Mouse (Mus musculus) frontal cortex, postnatal 10 days (tissue): Measurements from ENCODE around the gene Bbs9.
A peak's percentile ranks its signal among the peaks of the same experiment; 100 is the strongest.
"Not testable (repeated sequence)": the region's sequence is repeated elsewhere in the genome, so short reads cannot be mapped to it uniquely, and the experiment has no call there.

Source experiments
- DNase-seq, 2 experiments: peaks; one replicate each; pipeline ENCODE4 v3.0.0; 2022; ENCODE audit warnings: low spot score in 2 of 2, mixed read lengths in 1 of 2

Bbs9 gene

DNA sequence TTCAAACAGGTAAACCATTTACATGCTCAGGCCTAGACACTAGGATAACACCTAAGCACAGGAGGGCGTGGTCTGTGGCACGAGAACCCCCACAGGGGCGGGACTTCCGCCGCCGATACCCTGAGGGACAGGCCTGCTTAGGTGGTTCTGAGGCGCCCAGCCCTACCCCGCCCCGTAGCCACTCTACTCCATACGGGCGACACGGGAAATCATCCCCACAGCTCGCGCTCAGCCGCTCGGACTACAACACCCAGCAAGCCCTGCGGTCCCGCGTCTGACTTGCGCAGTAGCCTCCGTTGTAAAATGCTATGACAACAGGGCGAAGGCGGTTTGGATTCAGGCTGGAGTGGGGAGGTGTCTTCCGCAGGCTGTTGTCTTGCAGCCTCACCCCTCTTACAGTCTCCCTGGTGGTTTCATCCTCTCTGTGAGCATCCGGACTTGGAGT lies at the start of gene Bbs9:
TSS of gene Bbs9 (plus strand) at position 292 of the 445 bp plus-strand sequence.
- DNase-seq: peak; percentile 92 to 94

DNA sequence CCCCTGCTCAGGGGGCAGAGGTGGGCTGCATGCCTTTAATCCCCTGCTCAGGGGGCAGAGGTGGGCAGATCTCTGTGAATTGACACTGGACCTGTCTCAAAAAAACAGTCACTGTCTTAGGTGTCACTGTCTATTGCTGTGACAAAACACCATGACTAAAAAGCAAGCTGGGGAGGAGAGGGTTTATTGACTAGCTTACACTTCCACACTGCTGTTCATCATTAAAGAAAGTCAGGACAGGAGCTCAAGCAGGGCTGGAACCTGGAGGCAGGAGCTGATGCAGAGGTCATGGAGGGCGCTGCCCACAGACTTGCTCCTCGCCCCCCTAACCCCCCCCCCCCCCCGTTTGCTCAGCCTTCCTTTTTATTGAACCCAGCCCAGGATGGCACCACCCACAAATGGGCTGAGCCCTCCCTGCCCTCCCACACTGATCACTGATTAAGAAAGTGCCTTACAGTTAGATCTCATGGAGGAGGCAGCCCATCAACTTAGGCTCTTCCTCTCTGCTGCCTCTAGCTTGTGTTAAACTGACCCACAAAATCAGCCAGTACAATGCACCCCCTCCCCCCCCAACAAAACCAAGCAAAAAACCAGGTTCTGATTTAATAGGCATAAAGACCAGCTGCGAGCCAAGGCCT lies 47.4 kb upstream of the Bbs9 start:
- no peak for DNase-seq

DNA sequence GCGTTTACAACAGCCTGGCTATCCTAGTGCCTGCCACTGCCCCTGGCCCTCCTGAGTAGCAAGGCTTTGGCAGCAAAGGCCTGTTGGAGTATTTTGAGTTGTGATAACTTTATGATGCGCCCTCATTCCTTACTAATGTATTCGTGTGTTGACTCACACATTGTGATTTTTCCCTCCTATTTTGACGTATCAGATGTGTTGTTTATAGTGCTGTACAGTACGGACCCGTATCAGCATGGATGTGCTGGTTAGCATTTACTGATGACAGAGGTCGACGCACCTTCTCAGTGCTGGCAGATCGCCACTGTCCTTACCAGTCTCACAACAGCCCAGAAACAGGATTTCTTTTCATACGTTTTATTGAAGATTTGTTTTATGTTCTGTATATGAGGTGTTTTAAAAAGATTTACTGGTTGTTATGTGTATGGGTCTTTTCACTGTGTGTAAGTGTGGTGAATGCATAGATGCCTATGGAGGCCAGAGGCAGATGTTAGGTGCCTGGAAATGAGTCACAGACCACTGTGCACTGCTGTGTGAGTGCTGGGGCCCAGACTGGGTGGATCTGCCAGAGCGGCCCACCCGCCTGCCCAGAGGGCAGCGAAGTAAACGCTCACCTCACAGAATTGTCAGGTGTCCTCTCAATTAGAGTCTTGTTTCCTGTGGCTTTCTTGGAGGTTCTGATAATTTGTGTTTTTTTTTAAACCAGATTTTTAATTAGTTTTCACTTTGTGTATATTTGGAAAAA lies 46.7 kb upstream of the Bbs9 start:
- DNase-seq: no peak

DNA sequence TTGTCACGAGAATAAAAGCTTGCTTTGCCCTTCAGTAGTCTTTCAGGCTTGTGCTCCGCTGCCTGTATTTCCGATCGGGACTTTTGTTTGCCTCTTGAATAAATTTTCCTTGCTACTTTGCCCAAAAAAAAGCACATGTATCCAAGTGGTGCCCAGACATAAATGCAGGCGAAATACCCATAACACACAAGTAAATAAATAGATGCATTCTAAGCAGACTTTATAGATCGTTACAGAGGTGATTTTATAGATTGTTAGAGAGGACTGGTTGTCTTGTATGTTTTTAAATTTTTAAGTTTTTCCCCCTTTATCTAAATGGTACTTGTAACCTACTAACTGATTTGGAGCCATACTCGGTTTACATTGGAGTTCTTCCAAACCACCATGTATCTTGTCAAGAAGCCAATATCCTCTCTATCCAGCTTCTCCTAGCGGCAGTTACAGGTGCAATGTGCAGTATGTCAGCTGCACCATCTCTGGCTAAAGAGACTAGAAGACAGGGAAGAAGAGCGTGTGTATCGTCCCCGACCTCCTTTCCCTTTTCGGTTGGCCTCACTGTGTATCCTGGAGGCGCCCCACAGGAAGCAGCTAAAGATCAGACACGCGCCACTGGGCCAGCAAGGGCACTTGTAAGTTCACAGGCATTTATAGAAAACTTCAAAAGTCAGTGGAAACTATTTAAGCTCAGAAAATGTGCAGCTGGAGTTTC lies 45.8 kb upstream of the Bbs9 start:
- DNase-seq: no peak

DNA sequence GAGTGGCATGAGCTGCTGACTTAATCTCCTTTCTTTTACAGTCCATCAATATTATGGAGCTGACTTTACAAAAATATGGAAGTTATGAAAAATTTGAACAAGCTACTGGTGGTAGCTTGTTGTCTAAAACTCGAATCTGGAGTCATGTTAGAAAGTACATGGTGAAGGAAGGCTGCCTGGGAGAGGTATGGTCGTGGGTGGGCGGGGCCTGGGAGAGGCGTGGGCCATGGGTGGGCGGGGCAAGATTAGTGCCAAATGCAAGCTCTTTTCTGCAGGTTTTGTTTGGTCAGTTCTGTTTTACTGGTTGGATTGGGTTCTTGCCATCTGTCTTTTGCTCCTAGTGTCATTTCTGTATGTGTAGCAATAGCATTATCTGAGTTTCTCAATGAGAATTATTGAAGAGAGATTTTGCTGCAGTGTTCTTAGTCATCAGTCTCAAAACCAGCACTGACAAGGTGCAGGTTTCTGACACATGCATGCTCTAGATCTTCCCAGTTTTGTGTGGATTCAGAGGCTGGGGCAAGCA lies 45.1 kb upstream of the Bbs9 start:
- no peak for DNase-seq

DNA sequence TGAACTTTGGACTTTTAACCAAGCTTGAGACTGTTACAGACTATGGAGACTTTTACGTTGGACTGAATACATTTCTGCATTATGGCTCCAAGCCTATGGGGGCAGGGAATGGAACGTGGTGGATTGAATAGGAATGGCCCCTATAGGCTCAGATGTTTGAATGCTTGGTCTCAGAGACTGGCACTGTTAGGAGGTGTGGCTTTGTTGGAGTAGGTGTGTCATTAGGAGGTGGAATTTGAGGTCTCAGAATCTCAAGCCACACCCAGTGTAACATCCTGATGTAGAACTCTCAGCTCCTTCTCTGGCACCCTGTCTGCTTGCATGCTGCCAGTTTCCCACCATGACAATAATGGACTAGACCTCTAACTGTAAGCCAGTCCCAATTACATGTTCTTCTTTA lies 42.3 kb upstream of the Bbs9 start:
- DNase-seq: no peak

DNA sequence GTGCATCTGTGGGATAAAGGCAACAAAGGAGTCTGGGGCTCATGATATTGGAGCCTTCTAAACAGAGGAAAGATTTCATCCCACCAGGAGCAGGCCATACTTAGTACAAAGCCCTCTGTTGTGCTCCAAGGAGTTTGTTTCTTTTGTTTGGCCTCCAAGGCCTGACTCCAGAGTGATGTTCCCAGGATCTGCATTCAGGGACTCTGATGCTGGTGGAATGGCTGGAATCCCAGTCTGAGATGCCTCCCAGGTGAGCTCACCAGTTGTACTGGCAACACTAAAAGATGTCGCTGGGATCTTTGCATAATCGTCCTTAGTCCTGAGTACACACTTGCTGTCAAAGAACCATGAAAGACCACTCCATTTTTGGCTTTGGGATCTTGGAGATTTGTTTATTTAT lies 41.4 kb upstream of the Bbs9 start:
- DNase-seq: no peak

DNA sequence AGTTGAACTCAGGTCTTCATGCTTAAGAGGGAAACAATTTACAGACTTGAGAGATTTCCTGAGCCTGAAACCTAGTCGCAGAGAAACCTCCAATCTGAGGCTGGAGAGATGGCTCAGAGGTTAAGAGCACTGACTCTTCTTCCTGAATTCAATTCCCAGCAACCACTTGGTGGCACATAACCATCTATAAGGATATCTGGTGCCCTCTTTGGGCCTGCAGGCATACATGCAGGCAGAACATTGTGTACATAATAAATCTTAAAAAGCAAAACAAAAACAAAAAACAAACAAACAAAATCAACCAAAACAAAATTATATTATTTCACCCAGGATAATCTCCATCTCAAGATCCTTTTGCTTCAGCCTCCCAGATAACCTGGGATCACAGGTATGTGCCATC lies 36.7 kb upstream of the Bbs9 start:
- no peak for DNase-seq

DNA sequence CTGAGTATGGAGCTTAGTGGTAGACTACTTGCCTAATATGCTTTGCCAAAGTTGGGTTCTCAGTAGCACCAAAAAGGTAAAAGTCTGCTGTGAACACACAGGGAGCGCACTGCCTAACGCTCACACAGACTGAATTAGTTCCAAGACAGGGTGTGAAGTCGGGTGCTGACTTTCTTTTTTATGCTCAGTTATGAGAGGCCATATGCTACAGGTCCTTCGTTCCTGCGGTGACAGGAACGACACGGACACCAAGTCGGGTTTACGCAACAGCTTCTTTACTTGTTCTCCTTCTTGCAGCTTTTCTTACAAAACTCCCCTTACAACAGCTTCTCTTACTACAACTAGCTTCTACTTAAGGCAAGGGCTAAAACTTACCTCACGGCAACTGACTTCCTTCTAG lies 32.4 kb upstream of the Bbs9 start:
- DNase-seq: no peak

DNA sequence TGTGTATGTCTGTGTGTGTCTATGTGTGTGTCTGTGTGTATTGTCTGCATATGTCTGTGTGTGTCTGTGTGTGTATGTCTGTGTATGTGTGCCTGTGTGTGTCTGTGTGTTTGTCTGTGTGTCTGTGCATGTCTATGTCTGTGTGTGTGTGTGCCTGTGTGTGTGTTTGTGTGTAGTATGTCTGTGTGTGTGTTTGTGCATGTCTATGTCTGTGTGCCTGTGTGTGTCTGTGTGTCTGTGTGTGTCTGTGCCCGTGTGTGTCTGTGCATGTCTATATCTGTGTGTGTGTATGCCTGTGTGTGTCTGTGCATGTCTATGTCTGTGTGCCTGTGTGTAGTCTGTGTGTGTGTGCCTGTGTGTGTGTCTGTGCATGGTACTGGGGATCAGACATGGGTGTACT lies 30.4 kb upstream of the Bbs9 start:
- no peak for DNase-seq

DNA sequence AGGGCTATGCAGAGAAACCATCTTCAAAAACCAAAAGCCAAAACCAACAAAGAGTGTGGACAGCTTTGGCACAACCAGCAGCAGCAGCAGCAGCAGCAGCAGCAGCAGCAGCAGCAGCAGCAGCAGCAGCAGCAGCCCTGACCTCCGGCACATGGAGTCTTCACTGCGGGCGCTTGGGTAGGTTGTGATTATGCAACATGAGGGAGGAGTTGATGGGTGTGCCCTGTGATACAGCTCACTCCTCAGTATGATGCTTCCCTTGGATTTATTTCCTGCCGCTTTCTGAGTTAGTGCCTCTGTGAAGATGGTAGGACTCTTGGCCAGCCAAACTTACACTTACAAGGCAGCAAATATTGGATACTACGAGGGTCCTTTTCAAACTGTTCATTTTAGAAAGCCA lies 28.3 kb upstream of the Bbs9 start:
- no peak for DNase-seq

DNA sequence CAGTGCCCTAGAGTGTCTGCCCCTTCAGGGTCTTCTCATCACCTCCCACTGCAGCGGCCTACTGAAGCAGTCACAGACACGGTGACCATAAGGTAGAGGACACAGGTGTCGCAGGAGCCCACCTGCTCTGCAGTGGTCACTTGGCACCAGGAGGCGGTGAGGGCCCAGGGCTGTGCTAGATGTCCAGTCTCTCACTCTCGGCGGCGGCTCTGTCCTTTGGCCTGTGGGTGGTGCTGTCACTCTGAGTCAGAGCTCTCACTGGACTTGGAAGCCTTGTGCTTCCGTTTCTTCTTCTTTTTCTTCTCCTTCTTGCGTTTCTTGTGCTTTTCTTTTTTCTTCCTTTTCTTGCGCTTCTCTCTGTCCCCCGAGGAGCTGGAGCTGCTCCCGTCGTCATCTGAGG lies 27.1 kb upstream of the Bbs9 start:
- no peak for DNase-seq

DNA sequence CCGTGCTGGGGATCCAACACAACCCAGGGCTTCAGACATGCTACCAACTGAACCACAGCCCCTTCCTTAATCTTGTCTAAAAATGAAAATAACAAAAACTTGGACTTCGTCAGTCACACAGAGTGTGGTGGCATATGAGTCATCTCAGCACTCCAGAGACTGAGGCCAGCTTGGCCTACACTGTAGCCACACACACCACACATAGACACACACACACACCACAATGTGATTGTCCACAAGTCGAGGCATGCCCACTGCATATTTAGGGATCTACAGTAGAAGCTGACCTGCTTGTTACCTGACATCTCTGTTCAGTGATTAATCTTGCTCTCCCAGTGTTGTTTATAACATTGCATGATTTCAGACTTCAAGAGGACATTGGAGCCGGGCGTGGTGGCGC lies 26.3 kb upstream of the Bbs9 start:
- DNase-seq: no peak

DNA sequence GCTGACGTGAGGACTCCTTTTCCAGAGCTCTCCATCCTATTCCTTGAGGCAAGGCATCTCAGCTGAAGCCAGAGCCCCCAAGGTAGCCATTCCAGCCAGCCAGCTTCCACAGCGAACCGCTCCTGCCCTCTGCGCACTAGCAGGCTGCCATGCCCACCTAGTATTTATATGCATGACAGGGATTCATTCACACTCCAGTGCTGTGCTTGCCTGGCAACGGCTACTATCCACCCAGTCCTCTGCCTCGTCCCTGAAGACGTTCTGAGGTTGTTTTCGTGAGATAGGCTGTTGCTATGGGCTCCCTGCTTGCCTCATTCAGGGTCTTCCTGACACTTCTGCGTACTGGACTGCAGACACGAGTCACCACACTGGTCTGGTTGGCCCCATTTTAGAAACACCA lies 22.8 kb upstream of the Bbs9 start:
- no peak for DNase-seq

DNA sequence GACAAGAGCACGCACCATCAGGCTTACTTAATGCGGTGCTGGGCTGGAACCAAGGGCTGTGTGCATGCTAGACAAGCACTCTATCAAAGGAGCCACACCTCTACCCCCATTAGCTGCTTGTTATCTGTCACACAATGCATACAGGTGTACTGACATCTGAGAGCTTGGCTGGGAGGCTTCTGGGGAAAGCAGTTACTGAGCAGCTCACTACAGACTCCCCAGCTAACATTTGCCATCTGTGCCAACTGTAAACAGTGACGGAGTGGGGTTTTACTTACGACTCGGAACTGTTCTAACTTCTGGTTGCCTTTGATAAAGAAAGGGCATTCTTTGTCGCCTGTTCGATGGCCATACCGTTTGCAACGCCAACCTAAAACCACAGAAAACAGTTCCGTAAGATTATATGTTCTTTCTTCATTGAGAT lies 22.0 kb upstream of the Bbs9 start:
- DNase-seq: no peak

DNA sequence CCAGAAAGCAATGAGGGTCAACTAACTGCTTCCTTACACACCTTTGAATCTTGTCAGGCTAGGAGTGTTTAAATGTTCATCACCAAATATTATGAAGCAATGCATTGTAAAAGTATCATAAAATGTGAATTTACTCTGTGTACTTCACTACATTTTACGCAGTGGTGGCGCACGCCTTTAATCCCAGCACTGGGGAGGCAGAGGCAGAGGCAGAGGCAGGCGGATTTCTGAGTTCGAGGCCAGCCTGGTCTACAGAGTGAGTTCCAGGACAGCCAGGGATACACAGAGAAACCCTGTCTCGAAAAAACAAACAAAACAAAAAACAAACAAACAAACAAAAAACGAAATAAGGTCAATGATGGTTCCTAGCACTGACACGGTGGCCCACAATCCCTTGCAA lies 21.5 kb upstream of the Bbs9 start, which contains the start of gene Gm17545:
TSS of gene Gm17545 (plus strand) at position 301 of the 400 bp plus-strand sequence.
- not testable (repeated sequence) for DNase-seq

DNA sequence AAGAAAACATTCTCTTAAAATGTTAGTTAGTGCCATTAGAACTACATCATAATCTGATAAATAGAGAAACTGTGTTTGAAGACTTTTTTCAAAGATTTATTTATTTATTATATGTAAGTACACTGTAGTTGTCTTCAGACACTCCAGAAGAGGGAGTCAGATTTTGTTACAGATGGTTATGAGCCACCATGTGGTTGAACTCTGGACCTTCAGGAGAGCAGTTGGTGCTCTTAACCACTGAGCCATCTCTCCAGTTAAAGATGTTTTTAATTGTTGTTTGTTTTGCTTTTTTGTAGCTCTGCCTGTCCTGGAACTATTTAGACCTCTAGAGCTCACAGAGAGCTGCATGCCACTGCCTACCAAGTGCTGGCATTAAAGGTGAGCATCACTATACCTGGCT lies 20.5 kb upstream of the Bbs9 start:
- no peak for DNase-seq

DNA sequence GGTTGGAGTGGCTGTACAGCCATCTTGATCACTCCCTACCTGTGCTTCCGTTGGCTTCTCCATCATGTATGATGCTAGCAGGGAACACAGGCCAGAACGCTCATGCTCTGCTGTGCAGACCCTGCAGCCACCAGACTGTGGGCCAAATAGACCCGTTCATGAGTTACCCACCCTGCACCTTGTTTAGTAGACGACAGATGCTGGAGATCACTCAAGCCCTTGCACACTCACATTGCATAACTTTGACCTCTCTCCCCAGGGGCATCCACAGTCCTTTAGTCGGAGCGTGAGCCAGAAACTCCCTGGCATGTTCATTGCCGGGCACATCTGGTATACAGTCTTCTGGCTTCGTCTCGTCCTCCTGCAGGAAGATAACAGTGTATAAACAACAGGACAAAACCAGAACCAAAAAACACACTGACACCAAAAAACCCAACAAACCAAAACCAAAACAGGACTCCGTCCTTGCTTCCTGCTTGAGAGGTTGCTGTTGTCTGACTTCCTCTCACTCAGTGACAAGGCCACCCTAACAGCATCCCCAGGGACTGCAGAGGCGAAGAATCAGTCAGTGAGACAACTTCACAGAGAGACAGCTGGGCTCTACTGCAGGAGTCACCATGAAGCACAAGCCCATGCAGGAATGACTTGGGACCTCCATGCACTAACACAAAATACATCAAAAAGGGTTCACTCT lies 18.2 kb upstream of the Bbs9 start:
- DNase-seq: no peak

DNA sequence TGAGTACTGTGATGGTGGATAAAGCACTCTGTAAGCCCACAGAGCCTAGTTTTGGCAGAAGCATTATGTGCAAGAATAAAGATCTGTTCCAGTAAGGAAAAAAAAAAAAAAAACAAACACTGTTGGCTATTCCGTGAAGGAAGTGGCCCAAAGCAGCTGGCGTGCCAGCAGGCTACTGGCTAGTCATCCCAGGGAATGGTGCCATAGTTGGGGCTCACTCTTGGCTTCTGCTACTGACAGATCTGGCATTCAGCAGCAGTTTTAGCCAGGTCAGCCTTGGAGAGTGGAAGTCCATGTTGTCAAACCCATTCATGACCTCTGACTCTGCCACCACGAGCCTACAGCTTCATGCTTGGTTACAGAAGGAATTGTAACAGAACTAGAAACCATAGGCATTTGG lies 13.6 kb upstream of the Bbs9 start:
- peak in 1 of 2 experiments; percentile 44 for DNase-seq

DNA sequence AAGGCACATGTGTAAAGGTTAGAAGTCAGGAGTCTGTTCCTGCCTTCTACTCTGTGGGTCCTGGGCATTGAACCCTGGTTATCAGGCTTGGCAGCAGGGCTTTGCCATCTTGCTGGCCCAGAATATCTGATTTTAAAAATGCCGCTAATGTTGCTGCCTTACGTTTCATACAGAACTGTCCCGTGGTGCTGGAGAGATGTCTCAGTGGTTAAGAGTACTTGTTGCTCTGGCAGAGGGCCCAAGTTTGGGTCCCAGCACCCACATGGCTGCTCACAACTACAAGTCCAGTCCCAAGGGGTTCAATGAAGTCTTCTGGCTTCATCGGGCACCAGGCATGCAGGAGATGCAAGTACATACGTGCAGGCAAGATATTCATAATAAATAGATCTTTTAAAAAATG lies 9.3 kb upstream of the Bbs9 start:
- DNase-seq: no peak

DNA sequence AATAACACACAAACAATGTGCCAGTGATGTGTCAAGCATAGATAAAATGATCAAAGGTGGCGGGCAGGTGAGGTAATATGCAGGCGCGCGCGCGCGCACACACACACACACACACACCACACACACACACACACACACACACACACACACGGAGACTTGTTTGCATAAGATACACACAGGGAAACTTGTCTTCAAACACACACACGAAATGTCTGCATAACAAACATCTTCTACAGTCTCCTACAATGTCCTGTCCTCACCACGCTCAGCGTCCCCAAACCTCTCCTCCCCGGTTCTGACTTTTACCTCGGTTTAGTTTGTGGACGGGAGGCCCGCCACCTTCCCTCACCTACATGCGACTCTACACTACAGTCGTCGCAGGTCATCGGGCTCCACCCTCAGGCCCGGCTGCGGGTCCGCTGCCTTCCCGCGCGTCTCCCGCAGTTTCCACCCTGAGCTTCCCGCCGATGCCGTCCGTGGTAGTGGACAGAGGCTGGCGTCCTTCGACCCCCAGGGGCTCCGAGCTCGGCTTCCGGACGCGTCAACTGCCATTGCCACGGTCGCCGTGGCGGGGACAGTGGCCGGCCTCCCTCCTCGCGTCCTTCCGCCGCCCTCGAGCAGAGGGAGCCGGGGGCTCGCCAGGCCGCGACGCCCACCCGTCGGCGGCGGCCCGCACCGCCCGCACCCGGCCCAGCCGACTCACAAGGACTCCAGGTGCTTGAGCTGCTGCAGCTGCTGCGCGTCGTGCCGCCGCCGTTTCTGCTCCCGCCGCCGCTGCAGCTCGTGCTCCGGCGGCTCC lies 7.9 kb upstream of the Bbs9 start:
- DNase-seq: peak in 1 of 2 experiments; percentile 49
